Mouse (Mus musculus) hindbrain, embryonic 15.5 days (tissue): Measurements from ENCODE around the gene Eci3. TPM values are rescaled to one million over a fixed set of nuclear protein-coding genes. Genes with fewer than 3 reads are reported as not detected.

ENCODE experiments used
- ATAC-seq: fragments of 200-750 bp; cut with Nextera tagmentation; 2 replicates; pipeline ENCODE4 v1.8.0; 2017; ENCODE audit warnings: low read depth, moderate number of reproducible peaks, moderate TSS enrichment; ENCODE audit not compliant: low FRiP score
- H3K27ac ChIP-seq: fragments of 300-500 bp; sonication (generic); replicated peaks from 2 replicates; pipeline ENCODE4 v1.5.1; 2015; ENCODE audit warnings: mild to moderate bottlenecking, inconsistent platforms
- H3K27me3 ChIP-seq: fragments of 300-500 bp; sonication (generic); 2 replicates; pipeline ENCODE4 v1.6.1; 2015; ENCODE audit warnings: control low read depth, inconsistent platforms
- H3K36me3 ChIP-seq: fragments of 300-500 bp; sonication (generic); 2 replicates; pipeline ENCODE4 v1.6.1; 2015; ENCODE audit warnings: control low read depth, inconsistent platforms
- H3K4me1 ChIP-seq: fragments of 300-500 bp; sonication (generic); replicated peaks from 2 replicates; pipeline ENCODE4 v1.6.1; 2015; ENCODE audit warnings: control low read depth, inconsistent platforms
- H3K4me2 ChIP-seq: fragments of 300-500 bp; sonication (generic); 2 replicates; pipeline ENCODE4 v1.6.1; 2015; ENCODE audit warnings: moderate library complexity, mild to moderate bottlenecking, inconsistent platforms
- H3K4me3 ChIP-seq: fragments of 300-500 bp; sonication (generic); 2 replicates; pipeline ENCODE4 v1.5.1; 2015; ENCODE audit warnings: mild to moderate bottlenecking, inconsistent platforms
- H3K9ac ChIP-seq: fragments of 300-500 bp; sonication (generic); 2 replicates; pipeline ENCODE4 v1.6.1; 2015; ENCODE audit warnings: inconsistent platforms
- H3K9me3 ChIP-seq: fragments of 300-500 bp; sonication (generic); 2 replicates; pipeline ENCODE4 v1.6.1; 2016; ENCODE audit warnings: control low read depth, inconsistent platforms
- WGBS: fragments of 180-500 bp; shearing (Covaris S2); methylation state at CpG from one replicate; pipeline ENCODE4 v1.1.7; 2015; 5-methylcytosine and 5-hydroxymethylcytosine counted together
- polyA plus RNA-seq: library from polyadenylated mRNA; unstranded; fragments of >200 nt; fragmentation: Nextera tagmentation; extraction: Ambion mirVana; gene quantifications from 2 replicates; pipeline ENCODE4 v1.2.1, GENCODE M21; 2015

The Eci3 gene
- polyA plus RNA-seq, 1 experiment from 2014 or later: 0.78 TPM

DNA sequence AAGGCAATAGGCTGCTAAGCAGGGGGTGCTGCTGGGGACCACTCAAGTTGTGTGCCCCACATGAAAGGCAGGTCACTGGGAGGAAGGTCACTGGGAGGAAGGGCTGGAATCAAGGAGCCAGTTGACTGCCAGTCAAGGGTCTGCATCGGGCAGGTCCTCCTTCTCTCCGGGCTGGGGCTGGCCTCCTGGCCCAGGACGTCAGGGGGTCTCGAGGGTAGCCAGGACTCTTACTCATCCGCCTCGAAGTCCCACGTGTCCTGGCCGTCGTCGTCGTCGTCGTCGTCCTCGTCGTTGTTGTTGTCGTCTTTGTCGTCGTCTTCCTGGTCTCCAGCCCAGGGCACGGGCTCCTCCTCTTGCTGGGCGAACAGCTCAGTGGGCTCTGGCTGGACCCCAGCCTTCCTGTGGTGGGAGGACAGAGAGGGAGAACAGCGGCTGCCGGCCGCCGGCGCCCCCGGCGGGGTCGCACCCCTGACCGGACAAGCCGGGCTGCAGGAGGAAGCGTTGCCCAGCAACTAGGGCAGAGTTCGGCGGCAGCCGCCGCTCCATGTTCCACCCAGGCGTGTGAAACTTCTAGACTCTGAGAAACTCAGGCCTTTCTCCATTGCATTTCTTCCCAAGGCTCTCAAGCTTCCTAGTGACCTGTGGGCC is 47.0 kb downstream of the Eci3 start:
- WGBS: 30% methylated on average over 37 of the region's 37 CpGs
- Histone ChIP-seq H3K27ac (no peak overlapping the region), H3K27me3 (no peaks in the 10 kb centered on the region), H3K4me2 (peak overlapping the region; percentile 59), H3K4me3 (peak overlapping the region; percentile 27), H3K9ac (no peak overlapping the region), H3K4me1 (peaks cover 8% of the 10 kb centered on the region; the same call in 1 of the 2 replicates), H3K36me3 (no peaks in the 10 kb centered on the region), H3K9me3 (no peaks in the 10 kb centered on the region)
- peak; percentile 65; the same call in 1 of the 2 replicates for ATAC-seq

DNA sequence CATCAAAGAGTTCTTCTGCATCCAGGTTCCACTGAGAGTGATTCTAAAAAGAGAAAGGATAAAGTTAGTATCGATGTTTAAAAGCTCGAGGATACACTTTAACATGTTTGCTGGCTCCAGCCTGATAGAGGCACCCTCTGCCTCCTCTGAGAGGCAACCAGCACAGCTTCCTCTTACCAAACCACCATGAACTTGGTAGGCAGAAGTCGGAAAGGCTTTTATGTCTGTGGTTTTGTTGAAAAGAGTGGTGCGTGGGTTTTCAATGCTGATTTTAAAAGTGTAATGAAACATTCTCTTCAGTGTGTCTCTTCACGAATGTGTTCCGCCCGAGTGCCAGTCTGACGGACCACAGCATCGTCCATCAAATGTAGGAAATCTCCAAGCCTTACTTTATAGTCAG is 49.0 kb downstream of the Eci3 start:
- ATAC-seq: no peak
- Histone ChIP-seq H3K4me2 (no peak overlapping the region), H3K9me3 (no peaks in the 10 kb centered on the region), H3K9ac (no peak overlapping the region), H3K36me3 (no peaks in the 10 kb centered on the region), H3K4me3 (no peak overlapping the region), H3K27ac (no peak overlapping the region), H3K27me3 (no peaks in the 10 kb centered on the region), H3K4me1 (peaks cover 8% of the 10 kb centered on the region; the same call in 1 of the 2 replicates)
- WGBS: 81% methylated on average over 9 of the region's 9 CpGs

Other genes with a start within 250 kb of the Eci3 start
- not detected in 2 replicates for gene Fam50b, start 229.0 kb downstream of the Eci3 start, polyA plus RNA-seq
- 56.8 and 60.6 TPM in 2 replicates for gene Prpf4b, start 88.5 kb downstream of the Eci3 start, polyA plus RNA-seq
- 0.82 and 0.98 TPM in 2 replicates for gene Fam217a, start 39.5 kb downstream of the Eci3 start, polyA plus RNA-seq
- not detected in 2 replicates for gene 4933417A18Rik, start 39.4 kb downstream of the Eci3 start, polyA plus RNA-seq
- gene Eci2, start 63.3 kb upstream of the Eci3 start, polyA plus RNA-seq: 105 and 114 TPM in 2 replicates